Mouse (Mus musculus) liver, postnatal 0 days (tissue): ENCODE results near the gene Rnf11. TPM values are rescaled to one million over a fixed set of nuclear protein-coding genes. Genes with fewer than 3 reads are reported as not detected.
"Not testable (repeated sequence)": the region's sequence is repeated elsewhere in the genome, so short reads cannot be mapped to it uniquely, and the experiment has no call there.

Experiments used
- ATAC-seq: fragments of 200-750 bp; cut with Nextera tagmentation; 2 replicates; pipeline ENCODE4 v1.8.0; 2017; ENCODE audit warnings: mild to moderate bottlenecking, moderate library complexity
- DNase-seq: peaks from one replicate; pipeline ENCODE4 v3.0.0-alpha.2; 2016
- H3K27ac ChIP-seq: fragments of 300-500 bp; sonication (generic); 2 replicates; pipeline ENCODE4 v1.5.1; 2014; ENCODE audit warnings: antibody characterized with exemption, moderate library complexity, mild to moderate bottlenecking, low read depth
- H3K27me3 ChIP-seq: fragments of 300-500 bp; sonication (generic); 2 replicates; pipeline ENCODE4 v1.6.1; 2014; ENCODE audit warnings: low read length, control low read depth, mixed read lengths; ENCODE audit not compliant: insufficient read depth
- H3K36me3 ChIP-seq: fragments of 300-500 bp; sonication (generic); replicated peaks from 2 replicates; pipeline ENCODE4 v1.6.1; 2014; ENCODE audit warnings: mild to moderate bottlenecking, control low read depth, low read length, moderate library complexity, mixed read lengths; ENCODE audit not compliant: insufficient read depth
- H3K4me1 ChIP-seq: fragments of 300-500 bp; sonication (generic); 2 replicates; pipeline ENCODE4 v1.6.1; 2014; ENCODE audit warnings: antibody characterized with exemption, mild to moderate bottlenecking, control low read depth; ENCODE audit not compliant: insufficient read depth
- H3K4me2 ChIP-seq: fragments of 300-500 bp; sonication (generic); 2 replicates; pipeline ENCODE4 v1.6.1; 2014; ENCODE audit warnings: low read depth, mild to moderate bottlenecking, low read length, moderate library complexity, mixed read lengths
- H3K4me3 ChIP-seq: fragments of 300-500 bp; sonication (generic); 2 replicates; pipeline ENCODE4 v1.5.1; 2014; ENCODE audit warnings: low read depth, low read length
- H3K9ac ChIP-seq: fragments of 300-500 bp; sonication (generic); replicated peaks from 2 replicates; pipeline ENCODE4 v1.6.1; 2014; ENCODE audit warnings: mild to moderate bottlenecking, moderate library complexity
- H3K9me3 ChIP-seq: fragments of 300-500 bp; sonication (generic); 2 replicates; pipeline ENCODE4 v1.6.1; 2016; ENCODE audit warnings: mild to moderate bottlenecking, control low read depth, low read length, mixed read lengths
- CTCF ChIP-seq: sonication (generic); IDR thresholded peaks from 2 replicates; pipeline ENCODE4 v1.5.1; 2016; ENCODE audit warnings: antibody characterized with exemption, low read depth
- EP300 ChIP-seq: IDR thresholded peaks from 2 replicates; pipeline ENCODE4 v1.6.1; 2016; ENCODE audit warnings: antibody characterized with exemption, low read depth, mild to moderate bottlenecking
- WGBS: fragments of 180-500 bp; shearing (Covaris S2); extraction: QIAGEN DNeasy Blood & Tissue Kit; methylation state at CpG from one replicate; pipeline ENCODE4 v1.1.7; 2014; ENCODE audit not compliant: insufficient replicate concordance; 5-methylcytosine and 5-hydroxymethylcytosine counted together
- polyA plus RNA-seq: library from polyadenylated mRNA; unstranded; fragments of >200 nt; fragmentation: Nextera tagmentation; extraction: Ambion mirVana; gene quantifications from 2 replicates; pipeline ENCODE4 v1.2.1, GENCODE M21; 2015

Gene Rnf11
- polyA plus RNA-seq, 1 experiment from 2014 or later, result 34.0 TPM

GRCm38 (mm10) chr4:109406486-109407175 lies 77.9 kb downstream of the Rnf11 start, which contains the start of gene Ttc39a:
TSS of gene Ttc39a (plus strand) at chr4:109406623.
- no peaks in the 10 kb centered on the region for H3K27me3 ChIP-seq
- TF ChIP-seq EP300, result no peak; the same call in 1 of the 2 replicates
- TF ChIP-seq CTCF, result no peak
- H3K4me1 ChIP-seq, result peaks cover 36% of the 10 kb centered on the region
- H3K4me3 ChIP-seq, result peak within 1 kb of the TSS; percentile 68
- H3K4me2 ChIP-seq, result peak within 1 kb of the TSS; percentile 99
- peak within 1 kb of the TSS; percentile 88 for H3K27ac ChIP-seq
- 2% methylated on average over 43 of the region's 56 CpGs for WGBS
- peak; percentile 72 for DNase-seq
- H3K9me3 ChIP-seq, result no peaks in the 10 kb centered on the region
- peak; percentile 47 for ATAC-seq
- peaks cover 8% of the 10 kb centered on the region; the same call in 1 of the 2 replicates for H3K36me3 ChIP-seq
- H3K9ac ChIP-seq, result peak within 1 kb of the TSS; percentile 82

- TF ChIP-seq CTCF, result no peak
- peak; percentile 90 for TF ChIP-seq EP300
- H3K4me1 ChIP-seq, result peaks cover 33% of the 10 kb centered on the region
- H3K9me3 ChIP-seq, result no peaks in the 10 kb centered on the region
- peak; percentile 84 for ATAC-seq
- DNase-seq, result peak; percentile 74
- peak overlapping the region; percentile 82 for H3K9ac ChIP-seq
- 4% methylated on average over 3 of the region's 3 CpGs for WGBS
- peaks cover 8% of the 10 kb centered on the region; the same call in 1 of the 2 replicates for H3K36me3 ChIP-seq
- no peaks in the 10 kb centered on the region for H3K27me3 ChIP-seq
- H3K4me2 ChIP-seq, result peak overlapping the region; percentile 99
- H3K27ac ChIP-seq, result peak overlapping the region; percentile 88
- peak overlapping the region; percentile 68 for H3K4me3 ChIP-seq
These were observed 78.5 kb downstream of the Rnf11 start for GRCm38 (mm10) chr4:109406054-109406485.

- Histone ChIP-seq H3K27ac (peak overlapping the region; percentile 88), H3K9me3 (no peaks in the 10 kb centered on the region), H3K4me1 (peaks cover 28% of the 10 kb centered on the region), H3K4me2 (peak overlapping the region; percentile 99), H3K4me3 (peak overlapping the region; percentile 68), H3K27me3 (no peaks in the 10 kb centered on the region), H3K36me3 (peaks cover 8% of the 10 kb centered on the region; the same call in 1 of the 2 replicates), H3K9ac (peak overlapping the region; percentile 82)
- ATAC-seq (no peak), DNase-seq (no peak)
- WGBS, result 59% methylated on average over 8 of the region's 8 CpGs
- TF ChIP-seq EP300 (no peak), CTCF (no peak)
These were observed 79.1 kb downstream of the Rnf11 start for GRCm38 (mm10) chr4:109405415-109405814.

GRCm38 (mm10) chr4:109404908-109405307 lies 79.6 kb downstream of the Rnf11 start:
- not testable (repeated sequence) for DNase-seq, ATAC-seq
- H3K9ac ChIP-seq, result peak overlapping the region; percentile 82

GRCm38 (mm10) chr4:109401176-109401689 lies 83.3 kb downstream of the Rnf11 start:
- no peak for TF ChIP-seq EP300
- peak; percentile 63 for TF ChIP-seq CTCF
- H3K27me3 ChIP-seq, result no peaks in the 10 kb centered on the region
- H3K36me3 ChIP-seq, result peaks cover 8% of the 10 kb centered on the region; the same call in 1 of the 2 replicates
- no peak overlapping the region for H3K4me3 ChIP-seq
- ATAC-seq (no peak), DNase-seq (no peak)
- H3K27ac ChIP-seq, result no peak overlapping the region
- H3K4me1 ChIP-seq, result peaks cover 1% of the 10 kb centered on the region; the same call in 1 of the 2 replicates
- no peak overlapping the region for H3K4me2 ChIP-seq
- no peak overlapping the region for H3K9ac ChIP-seq
- no peaks in the 10 kb centered on the region for H3K9me3 ChIP-seq
- WGBS, result 80% methylated on average over 5 of the region's 5 CpGs

More at GRCm38 (mm10) chr4:109404908-109405307, 79.6 kb downstream of the Rnf11 start:
- WGBS, result 92% methylated on average over 3 of the region's 3 CpGs
- peak; percentile 54 for TF ChIP-seq CTCF
- not testable (repeated sequence) for H3K36me3 ChIP-seq, H3K27me3 ChIP-seq, H3K9me3 ChIP-seq
- Histone ChIP-seq H3K27ac (peak overlapping the region; percentile 44; the same call in 1 of the 2 replicates), H3K4me3 (peak overlapping the region; percentile 68), H3K4me1 (peaks cover 23% of the 10 kb centered on the region), H3K4me2 (peak overlapping the region; percentile 99)

Other genes with a start within 250 kb of the Rnf11 start
- gene Eps15, start 204.5 kb downstream of the Rnf11 start, polyA plus RNA-seq, result 20.0 and 21.2 TPM in 2 replicates
- 5.0 and 5.4 TPM in 2 replicates for gene Ttc39a, start 78.1 kb downstream of the Rnf11 start, polyA plus RNA-seq
- not detected in 2 replicates for gene 4930522H14Rik, start 46.6 kb upstream of the Rnf11 start, polyA plus RNA-seq
- gene Cdkn2c, start 182.5 kb upstream of the Rnf11 start, polyA plus RNA-seq, result 11.1 and 13.4 TPM in 2 replicates
- 10.6 and 10.9 TPM in 2 replicates for gene Faf1, start 191.9 kb upstream of the Rnf11 start, polyA plus RNA-seq